Mouse (Mus musculus) heart, embryonic 15.5 days (tissue): ENCODE data around the gene Spata32. TPM values are rescaled to one million over a fixed set of nuclear protein-coding genes. Genes with fewer than 3 reads are reported as not detected.

Source experiments
- ATAC-seq: fragments of 200-750 bp; cut with Nextera tagmentation; replicated peaks from 2 replicates; pipeline ENCODE4 v1.8.0; 2017; ENCODE audit warnings: low read depth, moderate TSS enrichment; ENCODE audit not compliant: insufficient number of reproducible peaks, insufficient read depth, low FRiP score
- H3K27ac ChIP-seq: fragments of 300-500 bp; sonication (generic); 2 replicates; pipeline ENCODE4 v1.5.1; 2015; ENCODE audit warnings: mild to moderate bottlenecking, inconsistent platforms
- H3K27me3 ChIP-seq: fragments of 300-500 bp; sonication (generic); 2 replicates; pipeline ENCODE4 v1.6.1; 2015; ENCODE audit warnings: inconsistent platforms
- H3K36me3 ChIP-seq: fragments of 300-500 bp; sonication (generic); 2 replicates; pipeline ENCODE4 v1.6.1; 2015; ENCODE audit warnings: mild to moderate bottlenecking, inconsistent platforms
- H3K4me1 ChIP-seq: fragments of 300-500 bp; sonication (generic); replicated peaks from 2 replicates; pipeline ENCODE4 v1.6.1; 2015; ENCODE audit warnings: inconsistent platforms
- H3K4me2 ChIP-seq: fragments of 300-500 bp; sonication (generic); 2 replicates; pipeline ENCODE4 v1.6.1; 2015; ENCODE audit warnings: inconsistent platforms, mild to moderate bottlenecking, moderate library complexity
- H3K4me3 ChIP-seq: fragments of 300-500 bp; sonication (generic); 2 replicates; pipeline ENCODE4 v1.5.1; 2015; ENCODE audit warnings: mild to moderate bottlenecking, inconsistent platforms
- H3K9ac ChIP-seq: fragments of 300-500 bp; sonication (generic); 2 replicates; pipeline ENCODE4 v1.6.1; 2015; ENCODE audit warnings: mild to moderate bottlenecking, inconsistent platforms
- H3K9me3 ChIP-seq: fragments of 300-500 bp; sonication (generic); replicated peaks from 2 replicates; pipeline ENCODE4 v1.6.1; 2016; ENCODE audit warnings: inconsistent platforms
- WGBS: fragments of 180-500 bp; shearing (Covaris S2); methylation state at CpG from one replicate; pipeline ENCODE4 v1.1.7; 2015; ENCODE audit warnings: mixed read lengths; 5-methylcytosine and 5-hydroxymethylcytosine counted together
- polyA plus RNA-seq: library from polyadenylated mRNA; unstranded; fragments of >200 nt; fragmentation: Nextera tagmentation; extraction: Ambion mirVana; gene quantifications from 2 replicates; pipeline ENCODE4 v1.2.1, GENCODE M21; 2015

The Spata32 gene
- polyA plus RNA-seq, 1 experiment from 2014 or later = not detected

GRCm38 (mm10) chr11:103181911-103182310 is 36.3 kb downstream of the Spata32 start:
- no peak overlapping the region for H3K4me2 ChIP-seq
- H3K9ac ChIP-seq = no peak overlapping the region
- no peaks in the 10 kb centered on the region for H3K36me3 ChIP-seq
- no peaks in the 10 kb centered on the region for H3K9me3 ChIP-seq
- no peak overlapping the region for H3K27ac ChIP-seq
- WGBS = 71% methylated on average over 3 of the region's 3 CpGs
- peaks cover 14% of the 10 kb centered on the region for H3K4me1 ChIP-seq
- ATAC-seq = no peak
- no peak overlapping the region for H3K4me3 ChIP-seq
- peaks cover 11% of the 10 kb centered on the region for H3K27me3 ChIP-seq

- H3K27ac ChIP-seq = no peak overlapping the region
- H3K36me3 ChIP-seq = no peaks in the 10 kb centered on the region
- H3K27me3 ChIP-seq = peaks cover 11% of the 10 kb centered on the region
- H3K4me2 ChIP-seq = no peak overlapping the region
- H3K9ac ChIP-seq = no peak overlapping the region
- H3K4me3 ChIP-seq = no peak overlapping the region
- no peak for ATAC-seq
- no peaks in the 10 kb centered on the region for H3K9me3 ChIP-seq
- peaks cover 20% of the 10 kb centered on the region for H3K4me1 ChIP-seq
- WGBS = 70% methylated on average over 9 of the region's 9 CpGs
Measured at GRCm38 (mm10) chr11:103181349-103181748, 36.9 kb downstream of the Spata32 start.

DNA sequence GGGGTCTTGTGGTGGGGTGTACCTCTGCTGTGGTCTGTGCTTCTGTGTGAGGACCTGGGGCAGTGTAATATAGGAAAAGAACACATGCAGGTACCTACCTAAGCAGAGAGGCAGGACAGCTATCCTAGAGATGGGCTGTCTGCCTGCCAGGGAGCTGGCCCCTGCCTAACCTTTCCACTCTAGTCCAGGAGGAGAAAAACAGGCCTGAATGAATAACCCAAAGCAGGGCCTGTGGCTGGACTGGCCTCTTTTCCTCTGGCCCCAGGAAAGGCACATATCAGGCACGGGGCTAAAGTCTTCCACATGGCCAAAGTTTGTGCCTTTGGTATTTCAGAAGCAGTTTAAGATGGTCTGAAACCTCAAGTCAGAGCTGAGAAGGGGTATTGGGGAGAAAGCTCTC is 37.8 kb downstream of the Spata32 start:
- H3K4me3 ChIP-seq = no peak overlapping the region
- H3K36me3 ChIP-seq = no peaks in the 10 kb centered on the region
- H3K4me2 ChIP-seq = no peak overlapping the region
- H3K27ac ChIP-seq = no peak overlapping the region
- ATAC-seq = no peak
- H3K9ac ChIP-seq = no peak overlapping the region
- H3K9me3 ChIP-seq = no peaks in the 10 kb centered on the region
- peaks cover 20% of the 10 kb centered on the region for H3K4me1 ChIP-seq
- H3K27me3 ChIP-seq = peaks cover 11% of the 10 kb centered on the region
- 62% methylated on average over 1 of the region's 1 CpGs for WGBS

GRCm38 (mm10) chr11:103178748-103179147 is 39.5 kb downstream of the Spata32 start:
- Histone ChIP-seq H3K4me2 (no peak overlapping the region), H3K27me3 (peaks cover 11% of the 10 kb centered on the region), H3K27ac (no peak overlapping the region), H3K36me3 (no peaks in the 10 kb centered on the region), H3K4me3 (no peak overlapping the region), H3K9ac (no peak overlapping the region), H3K9me3 (no peaks in the 10 kb centered on the region), H3K4me1 (peaks cover 28% of the 10 kb centered on the region)
- WGBS = 90% methylated on average over 8 of the region's 8 CpGs
- ATAC-seq = no peak

- Histone ChIP-seq H3K27ac (peak overlapping the region; percentile 68), H3K4me2 (no peak overlapping the region), H3K36me3 (no peaks in the 10 kb centered on the region), H3K9ac (no peak overlapping the region), H3K27me3 (peaks cover 11% of the 10 kb centered on the region), H3K4me1 (peaks cover 28% of the 10 kb centered on the region), H3K4me3 (no peak overlapping the region), H3K9me3 (no peaks in the 10 kb centered on the region)
- no peak for ATAC-seq
- WGBS = 78% methylated on average over 15 of the region's 15 CpGs
Measured at GRCm38 (mm10) chr11:103177815-103178485, 40.3 kb downstream of the Spata32 start.

GRCm38 (mm10) chr11:103177216-103177615 is 41.0 kb downstream of the Spata32 start:
- H3K4me3 ChIP-seq = no peak overlapping the region
- WGBS = 44% methylated on average over 5 of the region's 5 CpGs
- peak; percentile 52; the same call in 1 of the 2 replicates for ATAC-seq
- peak overlapping the region; percentile 16 for H3K4me2 ChIP-seq
- peaks cover 5% of the 10 kb centered on the region; the same call in 1 of the 2 replicates for H3K27me3 ChIP-seq
- peak overlapping the region; percentile 68 for H3K27ac ChIP-seq
- no peaks in the 10 kb centered on the region for H3K9me3 ChIP-seq
- H3K9ac ChIP-seq = 0 out of 2 replicates have a peak overlapping the region, but pooled peaks have one; percentile 19
- H3K4me1 ChIP-seq = peaks cover 30% of the 10 kb centered on the region
- H3K36me3 ChIP-seq = no peaks in the 10 kb centered on the region

- no peaks in the 10 kb centered on the region for H3K9me3 ChIP-seq
- H3K4me1 ChIP-seq = peaks cover 37% of the 10 kb centered on the region
- H3K4me2 ChIP-seq = no peak overlapping the region
- 0 out of 2 replicates have a peak overlapping the region, but pooled peaks have one; percentile 68 for H3K27ac ChIP-seq
- no peaks in the 10 kb centered on the region for H3K36me3 ChIP-seq
- no peak overlapping the region for H3K9ac ChIP-seq
- ATAC-seq = no peak
- H3K27me3 ChIP-seq = peaks cover 6% of the 10 kb centered on the region
- 90% methylated on average over 1 of the region's 1 CpGs for WGBS
- no peak overlapping the region for H3K4me3 ChIP-seq
Measured at GRCm38 (mm10) chr11:103176510-103176909, 41.7 kb downstream of the Spata32 start.

- Histone ChIP-seq H3K36me3 (no peaks in the 10 kb centered on the region), H3K27me3 (peaks cover 12% of the 10 kb centered on the region), H3K9me3 (no peaks in the 10 kb centered on the region), H3K4me3 (no peak overlapping the region), H3K4me2 (no peak overlapping the region), H3K9ac (no peak overlapping the region), H3K27ac (no peak overlapping the region), H3K4me1 (peaks cover 42% of the 10 kb centered on the region)
- WGBS = 69% methylated on average over 14 of the region's 14 CpGs
- ATAC-seq = no peak
Measured at GRCm38 (mm10) chr11:103175688-103176442, 42.4 kb downstream of the Spata32 start.

GRCm38 (mm10) chr11:103174891-103175391 is 43.3 kb downstream of the Spata32 start:
- ATAC-seq = peak; percentile 7; the same call in 1 of the 2 replicates
- Histone ChIP-seq H3K36me3 (no peaks in the 10 kb centered on the region), H3K9me3 (no peaks in the 10 kb centered on the region), H3K4me2 (no peak overlapping the region), H3K9ac (no peak overlapping the region), H3K4me1 (peaks cover 48% of the 10 kb centered on the region), H3K27ac (peak overlapping the region; percentile 14; the same call in 1 of the 2 replicates), H3K4me3 (no peak overlapping the region), H3K27me3 (peaks cover 19% of the 10 kb centered on the region)
- WGBS = 43% methylated on average over 8 of the region's 8 CpGs

GRCm38 (mm10) chr11:103174411-103174832 is 43.8 kb downstream of the Spata32 start:
- Histone ChIP-seq H3K9ac (no peak overlapping the region), H3K27ac (peak overlapping the region; percentile 14; the same call in 1 of the 2 replicates), H3K4me3 (no peak overlapping the region), H3K4me1 (peaks cover 48% of the 10 kb centered on the region), H3K4me2 (no peak overlapping the region), H3K27me3 (peaks cover 24% of the 10 kb centered on the region), H3K36me3 (no peaks in the 10 kb centered on the region), H3K9me3 (no peaks in the 10 kb centered on the region)
- no peak for ATAC-seq
- 77% methylated on average over 5 of the region's 5 CpGs for WGBS

GRCm38 (mm10) chr11:103173771-103174344 is 44.4 kb downstream of the Spata32 start:
- Histone ChIP-seq H3K4me3 (no peak overlapping the region), H3K4me1 (peaks cover 48% of the 10 kb centered on the region), H3K9ac (no peak overlapping the region), H3K4me2 (no peak overlapping the region), H3K9me3 (no peaks in the 10 kb centered on the region), H3K36me3 (no peaks in the 10 kb centered on the region), H3K27ac (no peak overlapping the region; the same call in 1 of the 2 replicates), H3K27me3 (peaks cover 30% of the 10 kb centered on the region)
- ATAC-seq = no peak
- WGBS = 87% methylated on average over 11 of the region's 11 CpGs
